Mouse (Mus musculus) hindbrain, embryonic 12.5 days (tissue): ENCODE measurements around the gene N4bp1. TPM values are rescaled to one million over a fixed set of nuclear protein-coding genes. Genes with fewer than 3 reads are reported as not detected.

Experiments
- ATAC-seq: fragments of 200-750 bp; cut with Nextera tagmentation; 2 replicates; pipeline ENCODE4 v1.8.0; 2017; ENCODE audit warnings: moderate TSS enrichment; ENCODE audit not compliant: low FRiP score
- H3K27ac ChIP-seq: fragments of 300-500 bp; sonication (generic); 2 replicates; pipeline ENCODE4 v1.5.1; 2016; ENCODE audit warnings: mild to moderate bottlenecking
- H3K27me3 ChIP-seq: fragments of 300-500 bp; sonication (generic); 2 replicates; pipeline ENCODE4 v1.6.1; 2016; ENCODE audit warnings: mild to moderate bottlenecking
- H3K36me3 ChIP-seq: fragments of 300-500 bp; sonication (generic); 2 replicates; pipeline ENCODE4 v1.6.1; 2016; ENCODE audit warnings: mild to moderate bottlenecking
- H3K4me1 ChIP-seq: fragments of 300-500 bp; sonication (generic); 2 replicates; pipeline ENCODE4 v1.6.1; 2016
- H3K4me2 ChIP-seq: fragments of 300-500 bp; sonication (generic); replicated peaks from 2 replicates; pipeline ENCODE4 v1.6.1; 2016; ENCODE audit warnings: mild to moderate bottlenecking
- H3K4me3 ChIP-seq: fragments of 300-500 bp; sonication (generic); 2 replicates; pipeline ENCODE4 v1.5.1; 2016; ENCODE audit warnings: mild to moderate bottlenecking
- H3K9ac ChIP-seq: fragments of 300-500 bp; sonication (generic); 2 replicates; pipeline ENCODE4 v1.6.1; 2016; ENCODE audit warnings: mild to moderate bottlenecking, moderate library complexity
- H3K9me3 ChIP-seq: fragments of 300-500 bp; sonication (generic); replicated peaks from 2 replicates; pipeline ENCODE4 v1.6.1; 2016; ENCODE audit warnings: mild to moderate bottlenecking
- WGBS: fragments of 180-500 bp; shearing (Covaris S2); methylation state at CpG from one replicate; pipeline ENCODE4 v1.1.7; 2016; 5-methylcytosine and 5-hydroxymethylcytosine counted together
- polyA plus RNA-seq: library from polyadenylated mRNA; unstranded; fragments of >200 nt; fragmentation: Nextera tagmentation; extraction: Ambion mirVana; gene quantifications from 2 replicates; pipeline ENCODE4 v1.2.1, GENCODE M21; 2016

Gene N4bp1
- polyA plus RNA-seq, 1 experiment from 2014 or later, result 13.2 TPM

GRCm38 (mm10) chr8:86765155-86765554 lies 119.9 kb downstream of the N4bp1 start:
- Histone ChIP-seq H3K27ac (no peak overlapping the region), H3K4me2 (no peak overlapping the region), H3K9me3 (no peaks in the 10 kb centered on the region), H3K9ac (no peak overlapping the region), H3K4me1 (no peaks in the 10 kb centered on the region), H3K4me3 (no peak overlapping the region), H3K27me3 (0 out of 2 replicates have a peak, but pooled peaks cover 2% of the 10 kb centered on the region), H3K36me3 (no peaks in the 10 kb centered on the region)
- WGBS, result 91% methylated on average over 10 of the region's 10 CpGs
- ATAC-seq, result no peak

GRCm38 (mm10) chr8:86762806-86763205 lies 122.3 kb downstream of the N4bp1 start:
- Histone ChIP-seq H3K36me3 (no peaks in the 10 kb centered on the region), H3K27me3 (0 out of 2 replicates have a peak, but pooled peaks cover 2% of the 10 kb centered on the region), H3K4me1 (no peaks in the 10 kb centered on the region), H3K9ac (no peak overlapping the region), H3K9me3 (no peaks in the 10 kb centered on the region), H3K27ac (no peak overlapping the region), H3K4me3 (no peak overlapping the region), H3K4me2 (no peak overlapping the region)
- WGBS, result 55% methylated on average over 5 of the region's 5 CpGs
- ATAC-seq, result no peak

GRCm38 (mm10) chr8:86760746-86761145 lies 124.3 kb downstream of the N4bp1 start:
- H3K4me1 ChIP-seq, result peaks cover 5% of the 10 kb centered on the region; the same call in 1 of the 2 replicates
- H3K9ac ChIP-seq, result no peak overlapping the region
- H3K27ac ChIP-seq, result no peak overlapping the region
- no peaks in the 10 kb centered on the region for H3K9me3 ChIP-seq
- 0 out of 2 replicates have a peak, but pooled peaks cover 2% of the 10 kb centered on the region for H3K27me3 ChIP-seq
- no peak overlapping the region for H3K4me2 ChIP-seq
- ATAC-seq, result no peak
- no peaks in the 10 kb centered on the region for H3K36me3 ChIP-seq
- no peak overlapping the region for H3K4me3 ChIP-seq
- 77% methylated on average over 6 of the region's 6 CpGs for WGBS

GRCm38 (mm10) chr8:86759090-86759491 lies 126.0 kb downstream of the N4bp1 start:
- Histone ChIP-seq H3K4me1 (peaks cover 5% of the 10 kb centered on the region; the same call in 1 of the 2 replicates), H3K9me3 (no peaks in the 10 kb centered on the region), H3K4me2 (no peak overlapping the region), H3K4me3 (no peak overlapping the region), H3K27me3 (0 out of 2 replicates have a peak, but pooled peaks cover 2% of the 10 kb centered on the region), H3K27ac (no peak overlapping the region), H3K9ac (no peak overlapping the region), H3K36me3 (no peaks in the 10 kb centered on the region)
- no peak for ATAC-seq
- WGBS, result 70% methylated on average over 4 of the region's 4 CpGs

GRCm38 (mm10) chr8:86758651-86759050 lies 126.4 kb downstream of the N4bp1 start:
- Histone ChIP-seq H3K9me3 (no peaks in the 10 kb centered on the region), H3K27me3 (0 out of 2 replicates have a peak, but pooled peaks cover 2% of the 10 kb centered on the region), H3K9ac (no peak overlapping the region), H3K4me3 (no peak overlapping the region), H3K4me2 (no peak overlapping the region), H3K27ac (no peak overlapping the region), H3K4me1 (peaks cover 5% of the 10 kb centered on the region; the same call in 1 of the 2 replicates), H3K36me3 (no peaks in the 10 kb centered on the region)
- no peak for ATAC-seq
- 81% methylated on average over 3 of the region's 3 CpGs for WGBS

Other genes starting within 250 kb of the N4bp1 start
- gene Gm10638, start 139.6 kb downstream of the N4bp1 start, polyA plus RNA-seq, result 10.6 TPM in 2 replicates
- gene Siah1a, start 139.3 kb downstream of the N4bp1 start, polyA plus RNA-seq, result 87.8 and 92.0 TPM in 2 replicates